Mouse (Mus musculus) E14TG2a.4 (cell line): ENCODE data around the gene Slc27a1.

ENCODE experiments used
- CTCF ChIP-seq: conservative IDR thresholded peaks from 2 replicates; pipeline ENCODE4 v1.5.1; 2014; ENCODE audit warnings: low read length
- POU5F1 ChIP-seq: IDR thresholded peaks from 2 replicates; pipeline ENCODE4 v1.6.1; 2014; ENCODE audit warnings: low read length, borderline replicate concordance

- TF ChIP-seq CTCF: no peak
- no peak for TF ChIP-seq POU5F1
These were observed 30.2 kb downstream of the Slc27a1 start for GRCm38 (mm10) chr8:71598841-71599240.
